Mouse (Mus musculus) left cerebral cortex, postnatal 14 days (tissue): Measurements from ENCODE around the gene Olfr107. TPM values are rescaled to one million over a fixed set of nuclear protein-coding genes. Genes with fewer than 3 reads are reported as not detected.

Source experiments
- DNase-seq, 2 experiments: peaks; one replicate each; pipeline ENCODE4 v3.0.0; 2021 to 2022; ENCODE audit warnings: low spot score in 2 of 2, mixed read lengths in 1 of 2
- intact Hi-C: fragments of 180-260 bp; cut with DNase I; formaldehyde crosslinking; loops from one replicate; pipeline ENCODE4 v1.15.1; 2025
- long read RNA-seq, 2 experiments: library from polyadenylated mRNA; stranded (forward); transcript quantifications; one replicate each; pipeline ENCODE4 v2.0.0; 2021
- total RNA-seq, 2 experiments: library from RNA; stranded (reverse); gene quantifications; 2 replicates each; pipeline ENCODE4 v1.2.3; 2021

Gene Olfr107
- not detected for total RNA-seq
- long read RNA-seq, experiment 1 = 0 reads
- long read RNA-seq, experiment 2 = 0 reads

DNA sequence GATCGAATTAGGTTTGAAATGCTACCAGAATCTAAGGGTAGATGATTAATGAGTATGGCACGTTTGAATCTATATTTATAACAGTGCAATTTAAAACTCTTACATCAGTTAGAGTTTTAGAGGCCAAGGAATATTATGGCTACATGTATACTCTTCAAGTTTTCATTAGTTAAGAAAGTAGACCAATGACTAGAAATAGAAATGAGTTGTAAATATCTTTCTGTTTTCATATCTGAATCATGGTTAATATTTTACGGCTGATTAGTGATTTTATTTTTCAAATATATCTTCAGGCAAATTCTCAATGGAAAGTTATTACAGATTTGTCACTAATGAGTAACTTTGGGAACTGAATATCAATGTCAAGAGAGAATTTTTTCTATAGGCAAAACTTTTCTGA, at the start of gene Olfr107:
Olfr107 (plus strand) TSS at position 301 of the 400 bp plus-strand sequence.
- no peak for DNase-seq
- intact Hi-C loops = no loop called here

- intact Hi-C loops = no loop called here
- DNase-seq = no peak
Observed at GRCm38 (mm10) chr17:37359282-37359681, 39.7 kb upstream of the Olfr107 start, which contains the start of gene Olfr104-ps. Gene Olfr104-ps, plus strand, starts transcription at chr17:37359582.

- intact Hi-C loops = no loop called here
- DNase-seq = no peak
Observed at GRCm38 (mm10) chr17:37378733-37379132, 20.3 kb upstream of the Olfr107 start, which contains the start of gene Olfr105-ps. Gene Olfr105-ps, plus strand, starts transcription at chr17:37379033.

DNA sequence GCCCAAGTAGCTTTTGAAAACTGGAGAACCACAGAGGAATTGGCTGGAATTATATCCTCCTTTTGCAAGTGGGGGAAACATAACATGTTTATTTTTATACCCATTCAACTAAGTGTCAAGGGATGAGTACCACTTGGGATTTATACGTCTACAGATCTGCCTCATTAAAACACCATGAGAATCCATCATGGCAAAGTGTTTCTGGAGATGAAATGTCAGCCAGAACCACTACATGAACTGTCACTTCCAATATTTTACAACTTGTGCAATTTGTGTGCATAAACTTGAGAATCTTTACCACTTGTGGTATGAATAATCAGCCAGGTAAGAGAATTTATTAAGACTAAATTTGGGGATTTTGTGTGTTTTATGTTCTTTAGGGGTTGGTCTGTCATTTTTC, 8.9 kb upstream of the Olfr107 start, which contains the start of gene Olfr106-ps:
Olfr106-ps (plus strand) TSS at position 301 of the 400 bp plus-strand sequence.
- intact Hi-C loops = no loop called here
- DNase-seq = no peak

GRCm38 (mm10) chr17:37413380-37413779, 14.4 kb downstream of the Olfr107 start:
- intact Hi-C loops = no loop called here
- DNase-seq = no peak

- no peak for DNase-seq
Observed at GRCm38 (mm10) chr17:37445180-37445579, 46.2 kb downstream of the Olfr107 start, which contains the start of gene Olfr108. Gene Olfr108, plus strand, starts transcription at chr17:37445480.

More at GRCm38 (mm10) chr17:37445180-37445579, 46.2 kb downstream of the Olfr107 start, which contains the start of gene Olfr108:
- intact Hi-C loops = no loop called here

Other genes starting within 250 kb of the Olfr107 start
- not detected for gene Olfr93, start 237.7 kb upstream of the Olfr107 start, total RNA-seq
- gene Ubd, start 205.3 kb upstream of the Olfr107 start, total RNA-seq = not detected
- not detected for gene Olfr94, start 198.2 kb upstream of the Olfr107 start, total RNA-seq
- not detected for gene Olfr95, start 186.1 kb upstream of the Olfr107 start, total RNA-seq
- gene Olfr96, start 179.1 kb upstream of the Olfr107 start, total RNA-seq = not detected
- gene Olfr97, start 161.9 kb upstream of the Olfr107 start, total RNA-seq = not detected
- gene Olfr98, start 135.5 kb upstream of the Olfr107 start, total RNA-seq = not detected
- gene H2-M3, start 129.0 kb upstream of the Olfr107 start, total RNA-seq = 1 to 10 TPM; 2.7 to 4.1 TPM
- not detected for gene Olfr99, start 115.8 kb upstream of the Olfr107 start, total RNA-seq
- gene Olfr101, start 94.9 kb upstream of the Olfr107 start, total RNA-seq = not detected
- gene Olfr102, start 82.2 kb upstream of the Olfr107 start, total RNA-seq = not detected
- gene Olfr103, start 59.5 kb upstream of the Olfr107 start, total RNA-seq = not detected
- not detected for gene Olfr104-ps, start 39.6 kb upstream of the Olfr107 start, total RNA-seq
- gene Olfr105-ps, start 20.2 kb upstream of the Olfr107 start, total RNA-seq = not detected
- gene Olfr106-ps, start 8.8 kb upstream of the Olfr107 start, total RNA-seq = not detected
- gene Olfr108, start 46.3 kb downstream of the Olfr107 start, total RNA-seq = not detected
- not detected for gene Olfr109, start 59.7 kb downstream of the Olfr107 start, total RNA-seq
- not detected for gene H2-M2, start 84.3 kb downstream of the Olfr107 start, total RNA-seq
- gene Olfr110, start 93.2 kb downstream of the Olfr107 start, total RNA-seq = not detected
- not detected for gene Olfr111, start 108.8 kb downstream of the Olfr107 start, total RNA-seq
- gene Olfr112, start 170.2 kb downstream of the Olfr107 start, total RNA-seq = not detected
- gene Olfr113, start 178.4 kb downstream of the Olfr107 start, total RNA-seq = not detected
- not detected for gene Olfr114, start 193.5 kb downstream of the Olfr107 start, total RNA-seq
- gene Olfr115, start 227.9 kb downstream of the Olfr107 start, total RNA-seq = not detected
- gene Olfr116, start 228.0 kb downstream of the Olfr107 start, total RNA-seq = not detected